In genomic region chrX:102070591-102071471, GRCm38 (mm10) we compare ENCODE assay signal across 8 mouse cellular contexts. TPM values are rescaled to one million over a fixed set of nuclear protein-coding genes. Genes with fewer than 3 reads are reported as not detected.
DNase-seq lines count a peak whose midpoint lies in the region; ATAC-seq and TF ChIP-seq lines count a peak whose summit lies in the region.

Gene Rtl5, minus strand, starts transcription at chrX:102071304.

- peak within 1 kb of the TSS; percentile 61 for H3K4me2 ChIP-seq in forebrain, embryonic 16.5 days (ENCODE audit: low read length)

- no peak for TF ChIP-seq CTCF in layer of hippocampus, adult 2 months (conservative IDR thresholded peaks at IDR 0.05)
- TF ChIP-seq CTCF in lung, adult 2 months (IDR thresholded peaks at IDR 0.05; ENCODE audit: insufficient read depth, low read length): no peak

- peak; percentile 60 for ATAC-seq in cerebellum, adult (ENCODE audit: insufficient number of reproducible peaks, low FRiP score, low TSS enrichment)
- peak; percentile 98 for ATAC-seq in forebrain, embryonic 16.5 days
- peak; percentile 42; the same call in 1 of the 2 replicates for ATAC-seq in neutrophil, adult 5-6 weeks (ENCODE audit: extremely low read depth, insufficient number of reproducible peaks, low FRiP score, poor library complexity, severe bottlenecking)

- H3K4me1 ChIP-seq in forebrain, embryonic 16.5 days (replicated peaks; ENCODE audit: control insufficient read depth, insufficient read depth, low read length): peaks cover 17% of the 10 kb centered on the region
- H3K4me1 ChIP-seq in lung, adult 2 months (ENCODE audit: control insufficient read depth, insufficient read depth, low read length): peaks cover 9% of the 10 kb centered on the region

- TF ChIP-seq POLR2A in lung, adult 2 months (IDR thresholded peaks at IDR 0.05; ENCODE audit: borderline replicate concordance, extremely low read depth, low read depth, low read length): 0 out of 2 replicates have a peak, but pooled peaks have one; percentile 8

- peak; percentile 68 for DNase-seq in ES-CJ7 (ENCODE audit: low read depth, low spot score)
- DNase-seq in heart, postnatal 25 days (ENCODE audit: low spot score): peak; percentile 65
- peak; percentile 66 to 81 for DNase-seq in layer of hippocampus, adult 2 months (ENCODE audit: low spot score in 2 of 2)
- peak; percentile 53 for DNase-seq in lung, adult 2 months
- peak; percentile 51 to 57 for DNase-seq in thymus, postnatal 10 days (ENCODE audit: low spot score in 2 of 2)

- H3K27ac ChIP-seq in forebrain, embryonic 16.5 days (ENCODE audit: low read length): peak within 1 kb of the TSS; percentile 68
- H3K27ac ChIP-seq in layer of hippocampus, adult 2 months: peak within 1 kb of the TSS; percentile 67

- 21% methylated on average over 61 of the region's 61 CpGs for WGBS in forebrain, embryonic 16.5 days
- WGBS in lung, adult 2 months: 28% methylated on average over 61 of the region's 61 CpGs

- H3K9ac ChIP-seq in forebrain, embryonic 16.5 days (replicated peaks; ENCODE audit: low read depth, low read length): peak within 1 kb of the TSS; percentile 72

- no peaks in the 10 kb centered on the region for H3K36me3 ChIP-seq in forebrain, embryonic 16.5 days (ENCODE audit: control insufficient read depth, insufficient read depth)

- H3K9me3 ChIP-seq in forebrain, embryonic 16.5 days (ENCODE audit: control insufficient read depth, low read length): no peaks in the 10 kb centered on the region

- no peaks in the 10 kb centered on the region for H3K27me3 ChIP-seq in forebrain, embryonic 16.5 days (replicated peaks; ENCODE audit: control insufficient read depth, insufficient read depth, low read length)

- intact Hi-C loops in heart, postnatal 25 days (cut with DNase I): loop anchor here (5.0 kb wide), 1 partner anchor 46 kb away; the partner anchor contains the start of gene Pin4

- peak within 1 kb of the TSS; percentile 62 for H3K4me3 ChIP-seq in forebrain, embryonic 16.5 days (replicated peaks; ENCODE audit: low read length)
- H3K4me3 ChIP-seq in layer of hippocampus, adult 2 months: peak within 1 kb of the TSS; percentile 58
- peak within 1 kb of the TSS; percentile 65 for H3K4me3 ChIP-seq in lung, adult 2 months (replicated peaks; ENCODE audit: extremely low read depth, low read depth, low read length)

RNA-seq across cellular contexts. Expression of gene Rtl5, which starts in this region (rescaled TPM):
- polyA plus RNA-seq in forebrain, embryonic 16.5 days (2015; fragmentation: Nextera tagmentation; extraction: Ambion mirVana): 4.5 and 10.4 TPM in 2 replicates
- total RNA-seq in heart, postnatal 25 days (2021): 1 to 10 TPM; 1.4 to 1.8 TPM
- total RNA-seq in layer of hippocampus, adult 2 months (2021): 1 to 10 TPM; 8.8 to 9.0 TPM
- polyA plus RNA-seq in lung, adult 2 months (2012; rRNA removed): 5.3 and 6.8 TPM in 2 replicates
- total RNA-seq in neutrophil, adult 5-6 weeks (2017): 2.3 and 3.0 TPM in 2 replicates

Comparison
In these comparisons a context has a peak if more than half of its experiments do, and no peak if none do; other contexts are left out.
1. Peak in every context shown above with its lines: DNase-seq, ATAC-seq, H3K4me3 ChIP-seq and H3K27ac ChIP-seq.
2. ATAC-seq: peak in every context shown above with its lines; median percentile 98 in forebrain, embryonic 16.5 days; 60 in cerebellum, adult; 42 in neutrophil, adult 5-6 weeks.